Mouse (Mus musculus) naive thymus-derived CD4-positive, alpha-beta T cell, adult 5 months (primary cell): ENCODE results near the gene Atp1b2. TPM values are rescaled to one million over a fixed set of nuclear protein-coding genes. Genes with fewer than 3 reads are reported as not detected.

Experiments used
- polyA plus RNA-seq: library from polyadenylated mRNA; unstranded; fragments of 100-300 nt; shearing (Covaris generic); gene quantifications from one replicate; pipeline ENCODE4 v1.2.1, GENCODE M21; 2017

Gene Atp1b2
- polyA plus RNA-seq = not detected

DNA sequence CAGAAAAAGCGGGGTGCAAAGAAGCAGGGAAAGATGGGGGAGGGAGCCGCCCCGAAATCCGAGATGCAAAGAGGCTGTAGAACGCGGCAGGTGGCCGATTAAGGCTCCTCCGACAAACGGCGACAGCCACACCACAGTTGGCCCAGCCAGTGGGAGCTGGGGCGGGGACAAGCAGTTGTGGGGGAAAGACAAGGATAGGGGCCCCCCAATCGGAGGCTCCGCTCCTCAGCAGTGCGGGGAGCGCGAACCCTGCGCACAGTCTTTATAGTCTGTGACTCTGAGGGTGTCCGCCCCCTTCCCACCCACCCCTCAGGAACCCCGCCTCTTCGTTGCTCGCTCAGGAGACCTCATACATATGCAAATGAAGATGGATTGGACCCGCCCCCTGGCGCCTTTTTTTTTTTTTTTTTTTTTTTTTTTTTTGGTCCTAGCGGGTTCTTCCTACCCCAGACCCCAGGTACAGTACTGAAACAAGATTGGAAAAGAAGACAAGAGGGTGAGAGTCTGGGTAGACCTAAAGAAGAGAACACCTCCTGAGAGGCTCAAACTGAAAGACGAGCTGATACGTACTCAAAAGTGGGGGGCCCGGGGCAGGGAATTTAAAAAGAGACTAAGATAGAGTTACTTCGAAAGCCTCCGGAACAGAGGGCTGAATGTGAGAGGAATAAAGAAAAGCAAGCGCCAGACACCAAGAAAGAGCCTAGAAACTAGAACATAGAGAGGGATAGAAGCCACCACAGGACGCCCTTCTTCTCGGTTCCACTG, at the start of gene Atp1b2:
Gene Atp1b2 (minus strand): TSS at position 217 of the 765 bp plus-strand sequence.

DNA sequence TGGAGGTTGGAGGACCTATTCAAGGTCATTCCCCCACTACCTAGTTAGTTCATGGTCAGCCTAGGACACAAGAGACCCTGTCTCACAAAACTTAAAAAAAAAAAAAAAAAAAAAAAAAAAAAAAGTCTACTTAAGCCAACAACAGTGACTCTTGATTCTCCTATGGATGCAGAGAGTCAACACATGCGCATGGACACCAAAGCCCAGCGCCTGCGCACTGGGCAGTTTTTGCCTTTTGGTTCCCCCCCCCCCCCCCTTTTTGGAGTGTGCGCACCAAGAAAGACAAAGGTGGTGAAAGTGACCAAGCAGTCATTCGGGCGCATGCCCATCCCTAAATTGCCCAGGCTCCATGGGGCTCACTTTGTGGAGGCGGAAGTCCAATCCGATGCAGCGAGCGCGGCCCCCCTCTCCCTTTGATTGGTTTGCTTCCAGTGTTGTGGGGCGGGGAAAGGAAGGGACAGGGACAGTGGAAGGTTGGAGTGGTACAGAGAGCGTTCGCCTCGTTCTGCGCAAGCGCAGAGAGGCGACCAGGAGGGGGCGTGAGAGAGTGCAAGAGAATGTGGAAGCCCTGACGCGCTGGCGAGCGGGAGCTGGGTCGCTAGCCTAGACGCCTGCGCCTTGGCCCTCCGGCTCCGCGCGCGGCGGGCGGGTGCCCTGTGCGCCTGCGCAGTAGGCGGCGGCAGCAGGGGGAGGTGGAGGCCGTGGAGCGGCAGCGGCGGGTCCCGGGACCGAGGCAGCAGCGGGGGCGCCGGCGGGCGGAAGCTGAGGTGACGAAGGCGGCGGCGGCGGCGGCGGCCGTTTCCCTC, 26.7 kb upstream of the Atp1b2 start, which contains the start of gene Fxr2:
Gene Fxr2 (plus strand): TSS at position 707 of the 806 bp plus-strand sequence.

DNA sequence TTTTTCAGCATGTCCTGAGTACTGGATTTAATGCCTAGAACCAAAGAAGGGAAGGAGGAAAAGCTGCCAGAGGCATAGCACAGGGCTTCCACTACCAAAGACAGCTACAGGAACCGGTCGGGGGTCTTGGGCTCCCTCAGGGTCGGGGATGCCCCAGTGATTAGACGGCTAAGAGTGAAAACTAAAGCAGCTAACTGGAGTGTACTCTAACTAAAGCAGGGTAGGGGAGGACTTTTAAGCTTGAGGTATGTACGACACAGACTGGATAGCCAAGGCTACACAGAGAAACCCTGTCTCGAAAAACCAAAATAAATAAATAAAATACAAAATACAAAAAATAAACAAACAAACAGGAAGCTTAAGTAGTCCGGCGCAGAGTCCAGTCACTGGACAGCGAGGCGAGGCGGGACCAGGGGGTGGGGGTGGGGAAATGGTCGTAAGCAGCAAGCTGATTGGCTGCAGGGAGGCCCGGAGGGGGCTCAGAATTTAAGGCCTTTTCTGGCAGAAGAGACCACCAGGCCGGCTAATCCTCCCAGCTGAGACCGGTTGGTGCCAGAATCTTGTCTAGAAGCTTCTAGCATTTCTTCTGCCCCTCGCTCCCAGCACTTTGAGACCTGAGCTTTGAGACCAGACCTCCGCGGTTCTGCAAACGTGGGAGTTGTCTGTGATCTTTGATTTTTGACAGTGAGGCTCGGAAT, 16.0 kb upstream of the Atp1b2 start, which contains the start of gene Sat2:
Gene Sat2 (plus strand): TSS at position 454 of the 698 bp plus-strand sequence.

GRCm38 (mm10) chr11:69617805-69618204, 12.1 kb upstream of the Atp1b2 start, which contains the start of gene Shbg:
Gene Shbg, minus strand, starts transcription at chr11:69617905.

GRCm38 (mm10) chr11:69580091-69580514, 25.6 kb downstream of the Atp1b2 start, which contains the start of the genes Wrap53 and Trp53:
Gene Wrap53, minus strand, starts transcription at chr11:69580255.
Gene Trp53, plus strand, starts transcription at chr11:69580359.

DNA sequence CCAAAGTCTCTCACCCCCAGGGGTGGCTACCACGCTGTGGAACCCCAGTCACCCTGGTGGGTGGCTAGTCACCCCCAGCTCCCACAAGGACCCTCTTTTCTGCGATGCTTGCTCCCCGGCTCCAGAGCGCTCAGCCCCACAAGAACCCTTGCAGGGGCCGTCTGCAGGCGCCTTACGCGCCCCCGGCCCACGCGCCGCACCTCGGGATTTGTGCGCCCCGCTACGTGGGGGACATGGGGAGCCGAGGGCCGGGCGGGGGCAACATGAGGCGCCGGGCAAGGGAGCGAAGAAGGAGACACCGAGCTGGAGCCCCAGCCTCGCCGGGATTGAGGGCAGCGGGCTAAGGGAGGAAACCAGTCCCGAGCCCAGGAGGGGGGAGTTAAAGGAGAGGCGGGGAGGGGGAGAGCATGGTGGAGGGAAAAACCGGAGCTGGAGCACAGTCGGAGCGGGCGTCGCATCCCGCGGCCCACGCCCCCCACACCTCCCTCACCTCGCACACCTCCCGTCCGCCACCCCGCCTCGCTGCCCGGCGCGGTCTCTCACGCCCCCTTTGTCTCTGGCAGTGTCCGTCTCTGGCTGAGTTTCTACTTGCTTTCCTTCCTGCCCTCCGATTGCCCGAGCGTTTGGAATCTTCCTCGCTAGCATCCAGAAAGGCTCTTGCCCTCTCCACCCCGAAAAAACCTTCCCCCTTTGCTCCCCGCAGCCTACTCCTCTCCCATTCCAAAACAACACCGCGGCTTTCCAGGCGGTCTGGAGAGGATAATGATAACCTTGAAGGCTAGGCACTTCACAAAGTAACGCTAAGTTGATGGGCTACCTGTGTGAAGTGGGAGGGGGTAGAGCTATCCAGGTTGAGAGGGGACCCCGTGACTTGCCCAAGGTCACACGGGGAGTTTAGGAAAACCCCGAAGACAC, 45.6 kb downstream of the Atp1b2 start, which contains the start of gene Efnb3:
Gene Efnb3 (minus strand): TSS at position 355 of the 915 bp plus-strand sequence.

Other genes with a start within 250 kb of the Atp1b2 start
- gene Chd3, start 236.5 kb downstream of the Atp1b2 start, polyA plus RNA-seq = 115 TPM
- 52.5 TPM for gene Naa38, start 210.5 kb downstream of the Atp1b2 start, polyA plus RNA-seq
- 23.4 TPM for gene Cyb5d1, start 210.3 kb downstream of the Atp1b2 start, polyA plus RNA-seq
- gene Tmem88, start 207.7 kb downstream of the Atp1b2 start, polyA plus RNA-seq = 1.2 TPM
- 16.0 TPM for gene Kdm6b, start 192.3 kb downstream of the Atp1b2 start, polyA plus RNA-seq
- 0.02 TPM for gene Dnah2, start 56.8 kb downstream of the Atp1b2 start, polyA plus RNA-seq
- gene Efnb3, start 45.7 kb downstream of the Atp1b2 start, polyA plus RNA-seq = 0.11 TPM
- 14.9 TPM for gene Wrap53, start 25.7 kb downstream of the Atp1b2 start, polyA plus RNA-seq
- gene Trp53, start 25.6 kb downstream of the Atp1b2 start, polyA plus RNA-seq = 212 TPM
- not detected for gene Shbg, start 12.0 kb upstream of the Atp1b2 start, polyA plus RNA-seq
- gene Sat2, start 16.1 kb upstream of the Atp1b2 start, polyA plus RNA-seq = not detected
- gene Fxr2, start 27.0 kb upstream of the Atp1b2 start, polyA plus RNA-seq = 73.2 TPM
- gene Sox15, start 49.4 kb upstream of the Atp1b2 start, polyA plus RNA-seq = not detected
- gene Mpdu1, start 56.7 kb upstream of the Atp1b2 start, polyA plus RNA-seq = 49.4 TPM
- 2.1 TPM for gene Cd68, start 60.2 kb upstream of the Atp1b2 start, polyA plus RNA-seq
- 703 TPM for gene Eif4a1, start 66.5 kb upstream of the Atp1b2 start, polyA plus RNA-seq
- gene Senp3, start 76.1 kb upstream of the Atp1b2 start, polyA plus RNA-seq = 41.7 TPM
- not detected for gene Tnfsf13, start 79.8 kb upstream of the Atp1b2 start, polyA plus RNA-seq
- not detected for gene Tnfsf12, start 89.9 kb upstream of the Atp1b2 start, polyA plus RNA-seq
- gene Tnfsfm13, start 90.2 kb upstream of the Atp1b2 start, polyA plus RNA-seq = not detected
- 56.9 TPM for gene Polr2a, start 152.7 kb upstream of the Atp1b2 start, polyA plus RNA-seq
- not detected for gene Slc35g3, start 156.0 kb upstream of the Atp1b2 start, polyA plus RNA-seq
- gene Zbtb4, start 160.0 kb upstream of the Atp1b2 start, polyA plus RNA-seq = 8.0 TPM
- 2.2 TPM for gene Chrnb1, start 190.0 kb upstream of the Atp1b2 start, polyA plus RNA-seq
- gene Fgf11, start 195.9 kb upstream of the Atp1b2 start, polyA plus RNA-seq = not detected
- gene Tmem102, start 199.7 kb upstream of the Atp1b2 start, polyA plus RNA-seq = not detected
- gene Gm39566, start 209.4 kb upstream of the Atp1b2 start, polyA plus RNA-seq = not detected
- gene Spem2, start 212.5 kb upstream of the Atp1b2 start, polyA plus RNA-seq = not detected
- gene Spem1, start 216.2 kb upstream of the Atp1b2 start, polyA plus RNA-seq = not detected
- 0.09 TPM for gene Nlgn2, start 231.8 kb upstream of the Atp1b2 start, polyA plus RNA-seq
- gene Tmem256, start 232.6 kb upstream of the Atp1b2 start, polyA plus RNA-seq = 27.8 TPM
- 18.0 TPM for gene Plscr3, start 240.4 kb upstream of the Atp1b2 start, polyA plus RNA-seq